Mouse (Mus musculus) lung, embryonic 14.5 days (tissue): ENCODE measurements at regions not wholly inside any gene's neighbourhood (a gene's known extent, or its start where the extent isn't known, plus 50 kb on each side); places are given as distances from the start of the nearest gene placed in this dataset.

ENCODE experiments used
- ATAC-seq: fragments of 200-750 bp; cut with Nextera tagmentation; 2 replicates; pipeline ENCODE4 v1.8.0; 2017; ENCODE audit warnings: mild to moderate bottlenecking, moderate TSS enrichment, moderate library complexity; ENCODE audit not compliant: insufficient read depth
- DNase-seq: peaks from one replicate; pipeline ENCODE4 v3.0.0-alpha.2; 2015
- H3K27ac ChIP-seq: fragments of 300-500 bp; sonication (generic); 2 replicates; pipeline ENCODE4 v1.5.1; 2014; ENCODE audit warnings: low read depth, mild to moderate bottlenecking, moderate library complexity
- H3K27me3 ChIP-seq: fragments of 300-500 bp; sonication (generic); 2 replicates; pipeline ENCODE4 v1.6.1; 2014; ENCODE audit warnings: low read length, control low read depth; ENCODE audit not compliant: insufficient read depth
- H3K36me3 ChIP-seq: fragments of 300-500 bp; sonication (generic); 2 replicates; pipeline ENCODE4 v1.6.1; 2014; ENCODE audit warnings: control low read depth; ENCODE audit not compliant: insufficient read depth
- H3K4me1 ChIP-seq: fragments of 300-500 bp; sonication (generic); 2 replicates; pipeline ENCODE4 v1.6.1; 2014; ENCODE audit warnings: antibody characterized with exemption, control low read depth; ENCODE audit not compliant: insufficient read depth
- H3K4me2 ChIP-seq: fragments of 300-500 bp; sonication (generic); 2 replicates; pipeline ENCODE4 v1.6.1; 2014; ENCODE audit warnings: mild to moderate bottlenecking
- H3K4me3 ChIP-seq: fragments of 300-500 bp; sonication (generic); 2 replicates; pipeline ENCODE4 v1.5.1; 2014; ENCODE audit warnings: low read depth, low read length
- H3K9ac ChIP-seq: fragments of 300-500 bp; sonication (generic); 2 replicates; pipeline ENCODE4 v1.6.1; 2014
- H3K9me3 ChIP-seq: fragments of 300-500 bp; sonication (generic); 2 replicates; pipeline ENCODE4 v1.6.1; 2016; ENCODE audit warnings: low read depth, low read length, control low read depth
- CTCF ChIP-seq: IDR thresholded peaks from 2 replicates; pipeline ENCODE4 v1.5.1; 2016; ENCODE audit warnings: antibody characterized with exemption, low read depth
- WGBS: fragments of 180-500 bp; shearing (Covaris S2); extraction: QIAGEN DNeasy Blood & Tissue Kit; methylation state at CpG from one replicate; pipeline ENCODE4 v1.1.7; 2014; 5-methylcytosine and 5-hydroxymethylcytosine counted together

DNA sequence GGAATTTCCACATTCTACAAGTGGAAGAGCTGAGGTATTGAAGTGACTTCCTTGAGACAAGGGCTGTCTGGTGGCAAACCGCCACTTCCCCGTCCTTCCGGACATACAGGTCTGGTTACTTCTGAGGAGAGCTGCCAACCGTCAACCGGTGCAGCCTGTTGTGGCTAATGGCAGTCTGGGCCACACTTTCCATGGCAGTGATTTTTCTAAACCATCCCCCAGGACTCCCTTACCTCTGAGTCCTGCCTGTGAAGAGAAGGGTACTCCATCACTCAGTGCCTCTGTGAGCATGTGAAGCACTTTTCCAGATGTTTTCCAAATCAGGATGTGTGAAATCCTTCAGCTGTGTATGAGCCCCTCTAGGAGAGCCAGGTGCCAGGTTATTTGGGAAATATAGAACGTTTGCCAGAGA lies 95.3 kb upstream of the Tgfbr2 start:
- no peak for TF ChIP-seq CTCF
- Histone ChIP-seq H3K9me3 (no peaks in the 10 kb centered on the region), H3K4me3 (no peak overlapping the region), H3K36me3 (no peaks in the 10 kb centered on the region), H3K27ac (no peak overlapping the region), H3K4me2 (no peak overlapping the region), H3K4me1 (no peaks in the 10 kb centered on the region), H3K9ac (no peak overlapping the region), H3K27me3 (no peaks in the 10 kb centered on the region)
- 55% methylated on average over 6 of the region's 6 CpGs for WGBS
- DNase-seq (peak; percentile 73), ATAC-seq (peak; percentile 75)

DNA sequence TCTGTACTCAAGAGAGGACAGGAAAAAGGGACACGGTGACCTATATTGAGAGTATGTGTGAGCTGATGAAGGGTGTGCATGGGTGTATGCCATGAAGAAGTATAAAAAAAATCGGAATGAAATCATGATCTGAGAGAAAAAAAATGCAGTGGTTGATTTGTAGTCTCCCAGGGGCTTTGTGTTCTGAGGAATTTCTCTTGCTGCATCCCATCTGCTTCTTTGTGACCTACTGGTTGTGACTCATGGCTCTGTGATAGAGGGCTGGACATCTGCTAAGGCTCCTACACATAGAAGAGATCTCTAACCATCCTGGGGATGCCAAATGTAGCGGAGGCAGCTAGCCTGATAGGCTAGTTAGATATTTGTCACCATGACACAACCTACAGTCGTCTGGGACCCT lies 92.3 kb upstream of the Tgfbr2 start:
- H3K9me3 ChIP-seq, result no peaks in the 10 kb centered on the region
- WGBS, result 71% methylated on average over 4 of the region's 4 CpGs
- DNase-seq, result no peak
- TF ChIP-seq CTCF, result no peak
- no peaks in the 10 kb centered on the region for H3K36me3 ChIP-seq
- no peak overlapping the region for H3K4me2 ChIP-seq
- no peak overlapping the region for H3K4me3 ChIP-seq
- no peak overlapping the region for H3K9ac ChIP-seq
- H3K27ac ChIP-seq, result no peak overlapping the region
- no peaks in the 10 kb centered on the region for H3K4me1 ChIP-seq
- no peaks in the 10 kb centered on the region for H3K27me3 ChIP-seq
- ATAC-seq, result no peak

DNA sequence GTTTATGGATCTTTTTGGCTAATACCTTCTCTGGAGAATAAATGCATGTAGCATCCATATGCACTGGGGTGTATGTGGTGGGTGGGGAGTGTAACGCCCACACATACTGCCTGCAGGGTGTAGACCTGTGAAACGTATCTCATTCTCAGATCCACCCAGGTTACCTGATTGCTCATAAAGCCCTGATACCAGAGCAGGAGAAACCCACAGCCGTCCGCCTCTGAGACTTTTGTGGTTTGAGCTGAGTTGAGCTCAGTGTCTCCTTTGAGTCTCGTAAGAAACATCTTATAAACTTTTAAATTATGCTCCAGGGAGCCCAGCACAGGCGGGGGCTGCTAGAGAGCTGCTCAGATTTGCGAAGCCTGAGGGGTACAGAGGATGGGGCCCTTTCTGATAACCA lies 88.7 kb upstream of the Tgfbr2 start:
- no peak overlapping the region for H3K9ac ChIP-seq
- no peak for ATAC-seq
- H3K27me3 ChIP-seq, result no peaks in the 10 kb centered on the region
- H3K4me3 ChIP-seq, result no peak overlapping the region
- no peak for DNase-seq
- no peaks in the 10 kb centered on the region for H3K9me3 ChIP-seq
- no peak overlapping the region for H3K4me2 ChIP-seq
- H3K36me3 ChIP-seq, result no peaks in the 10 kb centered on the region
- H3K27ac ChIP-seq, result no peak overlapping the region
- 81% methylated on average over 7 of the region's 7 CpGs for WGBS
- no peak for TF ChIP-seq CTCF
- no peaks in the 10 kb centered on the region for H3K4me1 ChIP-seq

DNA sequence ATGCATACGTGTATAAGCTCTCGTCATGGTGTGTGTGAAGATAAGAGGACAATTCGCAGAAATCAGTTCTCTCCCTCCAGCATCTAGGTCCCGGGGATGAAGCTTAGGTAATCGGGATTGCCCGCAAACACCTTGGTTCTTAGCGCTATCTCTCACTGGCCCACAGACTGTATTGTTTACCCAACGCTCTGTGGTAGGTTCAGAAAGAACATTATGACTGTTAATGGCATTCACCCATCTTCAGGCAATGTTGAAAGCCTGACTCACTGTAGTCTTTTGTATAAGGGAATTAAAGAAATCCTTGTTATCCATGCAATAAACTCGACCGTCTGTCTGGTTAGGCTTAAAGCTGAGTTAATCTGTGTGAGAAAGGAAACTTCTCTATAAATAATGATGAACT lies 84.4 kb upstream of the Tgfbr2 start:
- Histone ChIP-seq H3K4me2 (no peak overlapping the region), H3K4me3 (no peak overlapping the region), H3K27me3 (no peaks in the 10 kb centered on the region), H3K9me3 (no peaks in the 10 kb centered on the region), H3K36me3 (no peaks in the 10 kb centered on the region), H3K4me1 (no peaks in the 10 kb centered on the region), H3K27ac (no peak overlapping the region), H3K9ac (no peak overlapping the region)
- TF ChIP-seq CTCF, result no peak
- 49% methylated on average over 10 of the region's 10 CpGs for WGBS
- no peak for ATAC-seq
- DNase-seq, result no peak

DNA sequence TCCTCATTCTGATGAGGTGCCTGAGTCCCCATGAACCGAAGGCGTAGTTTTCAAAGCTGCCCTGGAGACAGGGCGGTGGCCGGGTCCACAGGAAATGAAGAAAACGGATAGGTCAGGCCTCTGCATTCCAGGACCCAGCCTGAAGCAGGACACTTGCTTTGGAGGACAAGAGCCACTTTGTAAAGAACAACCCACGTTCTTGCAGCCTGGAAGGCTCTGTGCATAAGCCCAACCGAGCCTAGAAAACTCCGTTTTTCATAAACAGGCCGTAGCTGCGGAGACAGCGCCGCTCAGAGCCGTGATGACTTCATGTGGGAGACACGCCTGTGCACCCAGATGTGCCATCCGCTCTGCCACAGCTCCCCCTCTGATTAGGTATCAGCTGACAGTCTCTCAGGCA lies 78.4 kb upstream of the Tgfbr2 start:
- Histone ChIP-seq H3K36me3 (no peaks in the 10 kb centered on the region), H3K4me2 (no peak overlapping the region), H3K9me3 (no peaks in the 10 kb centered on the region), H3K9ac (peak overlapping the region; percentile 13; the same call in 1 of the 2 replicates), H3K27me3 (no peaks in the 10 kb centered on the region), H3K27ac (peak overlapping the region; percentile 73), H3K4me1 (peaks cover 7% of the 10 kb centered on the region; the same call in 1 of the 2 replicates), H3K4me3 (no peak overlapping the region)
- no peak for TF ChIP-seq CTCF
- peak; percentile 31; the same call in 1 of the 2 replicates for ATAC-seq
- peak; percentile 41 for DNase-seq
- WGBS, result 43% methylated on average over 15 of the region's 15 CpGs

DNA sequence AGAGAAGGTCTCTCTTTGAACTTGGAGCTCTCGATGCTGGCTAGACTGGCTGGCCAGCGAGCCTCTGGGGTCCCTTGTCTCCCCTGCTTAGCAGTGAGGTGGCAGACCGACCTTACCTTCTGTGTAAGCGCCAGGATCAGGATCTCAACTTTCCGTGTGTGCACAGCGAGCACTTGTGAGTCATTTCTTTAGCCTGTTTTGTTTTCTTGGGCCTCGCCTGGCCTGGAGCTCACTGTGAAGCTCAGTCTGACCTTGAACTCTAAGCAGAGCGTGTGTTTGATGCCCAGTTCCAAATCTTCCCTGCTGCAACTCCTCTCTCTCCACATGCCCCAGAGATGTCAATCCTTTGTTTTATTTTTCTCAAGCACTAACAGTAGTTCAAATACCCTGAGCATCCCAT lies 77.6 kb upstream of the Tgfbr2 start:
- H3K4me3 ChIP-seq, result no peak overlapping the region
- H3K27ac ChIP-seq, result peak overlapping the region; percentile 73
- H3K27me3 ChIP-seq, result no peaks in the 10 kb centered on the region
- H3K4me2 ChIP-seq, result no peak overlapping the region
- no peak overlapping the region for H3K9ac ChIP-seq
- no peak for DNase-seq
- H3K9me3 ChIP-seq, result no peaks in the 10 kb centered on the region
- H3K36me3 ChIP-seq, result no peaks in the 10 kb centered on the region
- peaks cover 7% of the 10 kb centered on the region; the same call in 1 of the 2 replicates for H3K4me1 ChIP-seq
- WGBS, result 60% methylated on average over 8 of the region's 8 CpGs
- no peak for ATAC-seq
- TF ChIP-seq CTCF, result no peak

DNA sequence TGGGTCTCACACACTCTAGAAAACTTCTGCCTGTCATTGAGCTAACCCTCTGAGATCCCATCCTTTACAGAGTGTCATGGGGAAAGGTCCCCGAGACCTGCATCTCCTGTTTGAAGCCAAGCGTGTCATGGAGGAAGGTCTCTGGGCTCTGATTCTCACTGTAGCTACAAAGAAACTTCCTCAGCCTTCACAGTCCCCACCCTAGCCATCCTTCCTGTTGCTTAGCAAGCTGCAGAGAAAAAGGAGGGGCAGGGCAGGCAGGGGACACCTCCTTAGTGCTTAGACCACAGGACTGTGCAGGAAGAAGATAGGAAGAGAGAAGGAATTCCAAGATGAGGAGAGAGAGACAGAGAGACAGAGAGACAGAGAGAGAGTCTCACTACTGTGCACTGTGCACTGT lies 74.6 kb upstream of the Tgfbr2 start:
- WGBS, result 82% methylated on average over 2 of the region's 2 CpGs
- no peaks in the 10 kb centered on the region for H3K27me3 ChIP-seq
- H3K4me3 ChIP-seq, result no peak overlapping the region
- no peak overlapping the region for H3K9ac ChIP-seq
- DNase-seq, result no peak
- H3K27ac ChIP-seq, result no peak overlapping the region
- H3K4me2 ChIP-seq, result no peak overlapping the region
- no peaks in the 10 kb centered on the region for H3K36me3 ChIP-seq
- no peaks in the 10 kb centered on the region for H3K9me3 ChIP-seq
- ATAC-seq, result no peak
- H3K4me1 ChIP-seq, result peaks cover 7% of the 10 kb centered on the region; the same call in 1 of the 2 replicates
- TF ChIP-seq CTCF, result no peak

DNA sequence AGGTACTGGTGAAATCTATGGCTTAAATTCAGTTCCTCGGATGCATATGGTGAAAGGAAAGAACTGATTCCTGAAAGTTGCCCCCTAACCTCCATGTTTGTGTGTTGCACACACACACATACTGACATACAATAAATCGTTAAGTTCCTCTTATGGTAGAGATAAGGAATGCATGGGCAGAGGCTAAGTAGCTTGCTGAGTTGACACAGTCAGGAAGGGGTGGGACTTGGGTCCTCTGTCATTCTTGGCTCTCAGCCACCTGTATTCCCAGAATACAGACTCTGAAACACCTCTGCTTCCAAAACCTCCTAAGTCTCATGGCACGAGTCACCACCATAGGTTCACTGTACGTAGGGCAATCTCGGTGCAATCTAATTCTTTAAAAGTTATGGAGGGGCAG lies 70.0 kb upstream of the Tgfbr2 start:
- TF ChIP-seq CTCF, result no peak
- H3K9me3 ChIP-seq, result no peaks in the 10 kb centered on the region
- no peak overlapping the region for H3K9ac ChIP-seq
- H3K4me3 ChIP-seq, result no peak overlapping the region
- no peak overlapping the region for H3K27ac ChIP-seq
- peaks cover 9% of the 10 kb centered on the region for H3K4me1 ChIP-seq
- 49% methylated on average over 5 of the region's 5 CpGs for WGBS
- H3K27me3 ChIP-seq, result no peaks in the 10 kb centered on the region
- ATAC-seq, result peak; percentile 26; the same call in 1 of the 2 replicates
- no peak overlapping the region for H3K4me2 ChIP-seq
- DNase-seq, result peak; percentile 72
- no peaks in the 10 kb centered on the region for H3K36me3 ChIP-seq
